Mouse (Mus musculus) limb, embryonic 14.5 days (tissue): Measurements from ENCODE around the gene AU022751. TPM values are rescaled to one million over a fixed set of nuclear protein-coding genes. Genes with fewer than 3 reads are reported as not detected.
"Not testable (repeated sequence)": the region's sequence is repeated elsewhere in the genome, so short reads cannot be mapped to it uniquely, and the experiment has no call there.

Experiments used
- ATAC-seq: fragments of 200-750 bp; cut with Nextera tagmentation; 2 replicates; pipeline ENCODE4 v1.8.0; 2017; ENCODE audit warnings: low read depth, moderate number of reproducible peaks, moderate TSS enrichment; ENCODE audit not compliant: low FRiP score
- DNase-seq: peaks from one replicate; pipeline ENCODE4 v3.0.0-alpha.2; 2015; ENCODE audit warnings: low spot score
- H3K27ac ChIP-seq: fragments of 300-500 bp; sonication (generic); replicated peaks from 2 replicates; pipeline ENCODE4 v1.5.1; 2014; ENCODE audit warnings: low read depth, mild to moderate bottlenecking, low read length, moderate library complexity, mixed read lengths
- H3K27me3 ChIP-seq: fragments of 300-500 bp; sonication (generic); 2 replicates; pipeline ENCODE4 v1.6.1; 2014; ENCODE audit warnings: low read length, mixed read lengths; ENCODE audit not compliant: control insufficient read depth, insufficient read depth
- H3K36me3 ChIP-seq: fragments of 300-500 bp; sonication (generic); 2 replicates; pipeline ENCODE4 v1.6.1; 2014; ENCODE audit warnings: mild to moderate bottlenecking, low read length, moderate library complexity, mixed read lengths; ENCODE audit not compliant: control insufficient read depth, insufficient read depth
- H3K4me1 ChIP-seq: fragments of 300-500 bp; sonication (generic); 2 replicates; pipeline ENCODE4 v1.6.1; 2014; ENCODE audit warnings: antibody characterized with exemption, low read length, mixed read lengths; ENCODE audit not compliant: control insufficient read depth, insufficient read depth
- H3K4me2 ChIP-seq: fragments of 300-500 bp; sonication (generic); replicated peaks from 2 replicates; pipeline ENCODE4 v1.6.1; 2014; ENCODE audit warnings: low read depth, mild to moderate bottlenecking, low read length, moderate library complexity; ENCODE audit not compliant: severe bottlenecking
- H3K4me3 ChIP-seq: fragments of 300-500 bp; sonication (generic); replicated peaks from 2 replicates; pipeline ENCODE4 v1.5.1; 2014; ENCODE audit warnings: low read length
- H3K9ac ChIP-seq: fragments of 300-500 bp; sonication (generic); 2 replicates; pipeline ENCODE4 v1.6.1; 2014; ENCODE audit warnings: mild to moderate bottlenecking, low read depth, low read length, moderate library complexity; ENCODE audit not compliant: severe bottlenecking
- H3K9me3 ChIP-seq: fragments of 300-500 bp; sonication (generic); 2 replicates; pipeline ENCODE4 v1.6.1; 2016; ENCODE audit warnings: low read length; ENCODE audit not compliant: control insufficient read depth
- POLR2A ChIP-seq: fragments of 200-500 bp; IDR thresholded peaks from 2 replicates; pipeline ENCODE4 v1.8.0; 2012; ENCODE audit warnings: inconsistent platforms, mild to moderate bottlenecking, moderate library complexity, borderline replicate concordance; ENCODE audit not compliant: insufficient read depth, insufficient read length; ENCODE audit errors: extremely low read depth
- WGBS: fragments of 180-500 bp; shearing (Covaris S2); extraction: QIAGEN DNeasy Blood & Tissue Kit; methylation state at CpG from one replicate; pipeline ENCODE4 v1.1.7; 2014; 5-methylcytosine and 5-hydroxymethylcytosine counted together
- polyA plus RNA-seq, 2 experiments: library from polyadenylated mRNA; depleted of rRNA in 1 of 2; stranded (reverse) in 1 of 2; unstranded in 1 of 2; fragments of >200 nt; fragmentation: Nextera tagmentation in 1 of 2; extraction: Ambion mirVana in 1 of 2; gene quantifications; 2 replicates each; pipeline versions ENCODE4 v1.2.1 to v1.2.3; 2012 to 2014

The AU022751 gene
- not detected in 2 replicates for polyA plus RNA-seq (2012; rRNA removed)
- polyA plus RNA-seq (2014; fragmentation: Nextera tagmentation; extraction: Ambion mirVana), result not detected in 2 replicates

GRCm38 (mm10) chrX:6082954-6083680 lies at the start of gene AU022751:
AU022751 (minus strand) TSS chrX:6083419.
- no peak within 1 kb of the TSS for H3K4me3 ChIP-seq
- no peak within 1 kb of the TSS for H3K4me2 ChIP-seq
- WGBS, result 89% methylated on average over 37 of the region's 39 CpGs
- DNase-seq, result no peak
- H3K27me3 ChIP-seq, result no peaks in the 10 kb centered on the region
- TF ChIP-seq POLR2A, result no peak
- no peaks in the 10 kb centered on the region for H3K4me1 ChIP-seq
- no peak within 1 kb of the TSS for H3K9ac ChIP-seq
- no peak for ATAC-seq
- no peaks in the 10 kb centered on the region for H3K36me3 ChIP-seq
- H3K9me3 ChIP-seq, result peaks cover 10% of the 10 kb centered on the region; the same call in 1 of the 2 replicates
- H3K27ac ChIP-seq, result no peak within 1 kb of the TSS

- H3K9me3 ChIP-seq, result no peaks in the 10 kb centered on the region
- H3K9ac ChIP-seq, result no peak overlapping the region
- peak overlapping the region; percentile 27 for H3K4me3 ChIP-seq
- ATAC-seq, result no peak
- H3K4me2 ChIP-seq, result peak overlapping the region; percentile 48
- H3K27me3 ChIP-seq, result no peaks in the 10 kb centered on the region
- no peaks in the 10 kb centered on the region for H3K4me1 ChIP-seq
- no peak for TF ChIP-seq POLR2A
- peak; percentile 2 for DNase-seq
- no peaks in the 10 kb centered on the region for H3K36me3 ChIP-seq
- WGBS, result 8% methylated on average over 27 of the region's 30 CpGs
- H3K27ac ChIP-seq, result no peak overlapping the region
Observed at GRCm38 (mm10) chrX:6091996-6092757, 9.0 kb upstream of the AU022751 start.

- Histone ChIP-seq H3K27ac (no peak overlapping the region), H3K4me3 (peak overlapping the region; percentile 27; the same call in 1 of the 2 replicates), H3K9ac (no peak overlapping the region), H3K9me3 (no peaks in the 10 kb centered on the region), H3K4me2 (peak overlapping the region; percentile 48), H3K27me3 (no peaks in the 10 kb centered on the region), H3K4me1 (no peaks in the 10 kb centered on the region), H3K36me3 (no peaks in the 10 kb centered on the region)
- ATAC-seq (no peak), DNase-seq (no peak)
- 29% methylated on average over 12 of the region's 12 CpGs for WGBS
- no peak for TF ChIP-seq POLR2A
Observed at GRCm38 (mm10) chrX:6091547-6091946, 8.3 kb upstream of the AU022751 start.

- no peak for ATAC-seq
- DNase-seq, result no peak
- WGBS, result 76% methylated on average over 1 of the region's 1 CpGs
Observed at GRCm38 (mm10) chrX:6061563-6061962, 21.7 kb downstream of the AU022751 start.

GRCm38 (mm10) chrX:6047936-6048614 lies 35.1 kb downstream of the AU022751 start:
- WGBS, result 26% methylated on average over 6 of the region's 60 CpGs
- ATAC-seq, result peak; percentile 54
- DNase-seq, result not testable (repeated sequence)

More at GRCm38 (mm10) chrX:6061563-6061962, 21.7 kb downstream of the AU022751 start:
- no peaks in the 10 kb centered on the region for H3K27me3 ChIP-seq
- no peaks in the 10 kb centered on the region for H3K4me1 ChIP-seq
- no peak overlapping the region for H3K4me3 ChIP-seq
- H3K4me2 ChIP-seq, result no peak overlapping the region
- TF ChIP-seq POLR2A, result no peak
- H3K36me3 ChIP-seq, result no peaks in the 10 kb centered on the region
- H3K9me3 ChIP-seq, result no peaks in the 10 kb centered on the region
- H3K27ac ChIP-seq, result no peak overlapping the region
- H3K9ac ChIP-seq, result no peak overlapping the region

GRCm38 (mm10) chrX:6047066-6047935 lies 35.9 kb downstream of the AU022751 start, which contains the start of gene Nudt11:
Nudt11 (plus strand) TSS chrX:6047453.
- H3K4me1 ChIP-seq, H3K9ac ChIP-seq, H3K27ac ChIP-seq, H3K36me3 ChIP-seq, H3K9me3 ChIP-seq, DNase-seq, H3K27me3 ChIP-seq: not testable (repeated sequence)
- WGBS, result no CpG with 5 or more reads among the region's 121 CpGs
- Histone ChIP-seq H3K4me2 (peak within 1 kb of the TSS; percentile 44; the same call in 1 of the 2 replicates), H3K4me3 (peak within 1 kb of the TSS; percentile 29)
- peak; percentile 88 for ATAC-seq

More at GRCm38 (mm10) chrX:6047936-6048614, 35.1 kb downstream of the AU022751 start:
- H3K4me3 ChIP-seq, result peak overlapping the region; percentile 29
- H3K9ac ChIP-seq, H3K27me3 ChIP-seq, H3K9me3 ChIP-seq, H3K36me3 ChIP-seq, H3K4me1 ChIP-seq, H3K27ac ChIP-seq: not testable (repeated sequence)
- peak overlapping the region; percentile 44; the same call in 1 of the 2 replicates for H3K4me2 ChIP-seq
